Mouse (Mus musculus): ENCODE results near the gene Sesn1. TPM values are rescaled to one million over a fixed set of nuclear protein-coding genes. Genes with fewer than 3 reads are reported as not detected.

Gene Sesn1
- total and polyA plus RNA-seq, 3 experiments: 11.7 TPM; not detected in 1

Other genes with a start within 250 kb of the Sesn1 start
- gene Ccdc162, start 93.3 kb upstream of the Sesn1 start, total RNA-seq (2012; rRNA removed): not detected in 2 replicates
- gene Ccdc162, start 93.3 kb upstream of the Sesn1 start, polyA plus RNA-seq (2012; ENCODE audit: insufficient read depth in 1 of 2, insufficient read length in 2 of 2, low read depth in 1 of 2, low replicate concordance in 2 of 2, missing spikeins in 1 of 2): under 1 TPM in 1 of 2 experiments, not detected in 1; 0.06 TPM
- 14.2 and 16.7 TPM in 2 replicates for gene Cep57l1, start 64 bp upstream of the Sesn1 start, total RNA-seq (2012; rRNA removed)
- 10 to 100 TPM in 1 of 2 experiments, not detected in 1; 19.2 TPM for gene Cep57l1, start 64 bp upstream of the Sesn1 start, polyA plus RNA-seq (2012; ENCODE audit: insufficient read depth in 1 of 2, insufficient read length in 2 of 2, low read depth in 1 of 2, low replicate concordance in 2 of 2, missing spikeins in 1 of 2)
- 0.07 and 0.08 TPM in 2 replicates for gene Armc2, start 208.5 kb downstream of the Sesn1 start, total RNA-seq (2012; rRNA removed)
- gene Armc2, start 208.5 kb downstream of the Sesn1 start, polyA plus RNA-seq (2012; ENCODE audit: insufficient read depth in 1 of 2, insufficient read length in 2 of 2, low read depth in 1 of 2, low replicate concordance in 2 of 2, missing spikeins in 1 of 2): under 1 TPM in 1 of 2 experiments, not detected in 1; 0.13 TPM

Data from MEL (cell line).